Mouse (Mus musculus) kidney, adult 2 months (tissue): ENCODE measurements around the gene Isyna1.

Source experiments
- CTCF ChIP-seq: fragments of 200-500 bp; conservative IDR thresholded peaks from 2 replicates; pipeline ENCODE4 v1.5.1; 2011; ENCODE audit warnings: low read depth, mild to moderate bottlenecking, control low read depth, low read length, moderate library complexity, mixed read lengths; ENCODE audit not compliant: insufficient read depth, insufficient read length
- POLR2A ChIP-seq: fragments of 200-500 bp; IDR thresholded peaks from one replicate; pipeline ENCODE4 v1.6.1; 2011; ENCODE audit warnings: low read depth, low read length, control low read depth

GRCm38 (mm10) chr8:70560564-70560963 is 33.6 kb upstream of the Isyna1 start:
- TF ChIP-seq POLR2A (no peak), CTCF (no peak)
